Mouse (Mus musculus): Measurements from ENCODE around the gene Cytip. TPM values are rescaled to one million over a fixed set of nuclear protein-coding genes. Genes with fewer than 3 reads are reported as not detected.

Cytip gene
- total and polyA plus RNA-seq, 2 experiments from 2014 or later = 0.11 to 0.21 TPM

GRCm38 (mm10) chr2:58159121-58159520, 36.2 kb downstream of the Cytip start:
- no peaks in the 10 kb centered on the region for H3K9me3 ChIP-seq (ENCODE audit: low read length)
- WGBS = 93% methylated on average over 6 of the region's 6 CpGs
- H3K27me3 ChIP-seq (ENCODE audit: insufficient read depth, low read length) = no peaks in the 10 kb centered on the region

GRCm38 (mm10) chr2:58158539-58158938, 36.8 kb downstream of the Cytip start:
- Histone ChIP-seq H3K27ac (ENCODE audit: low read depth, low read length) (no peak overlapping the region), H3K27me3 (ENCODE audit: insufficient read depth, low read length) (no peaks in the 10 kb centered on the region), H3K4me3 (ENCODE audit: low read depth, low read length) (no peak overlapping the region), H3K4me2 (ENCODE audit: low read depth, low read length, poor library complexity, severe bottlenecking) (no peak overlapping the region), H3K4me1 (ENCODE audit: insufficient read depth, low read length) (no peaks in the 10 kb centered on the region), H3K9me3 (ENCODE audit: low read length) (no peaks in the 10 kb centered on the region), H3K36me3 (ENCODE audit: insufficient read depth, low read length) (no peaks in the 10 kb centered on the region), H3K9ac (replicated peaks; ENCODE audit: low read length, poor library complexity, severe bottlenecking) (no peak overlapping the region)
- no peak for DNase-seq (ENCODE audit: low spot score)
- ATAC-seq (ENCODE audit: low FRiP score) = no peak
- TF ChIP-seq CTCF (IDR thresholded peaks at IDR 0.05) = no peak
- WGBS = 94% methylated on average over 5 of the region's 5 CpGs

More at GRCm38 (mm10) chr2:58159121-58159520, 36.2 kb downstream of the Cytip start:
- Histone ChIP-seq H3K4me3 (ENCODE audit: low read depth, low read length) (no peak overlapping the region), H3K4me1 (ENCODE audit: insufficient read depth, low read length) (no peaks in the 10 kb centered on the region), H3K36me3 (ENCODE audit: insufficient read depth, low read length) (no peaks in the 10 kb centered on the region), H3K9ac (replicated peaks; ENCODE audit: low read length, poor library complexity, severe bottlenecking) (no peak overlapping the region), H3K27ac (ENCODE audit: low read depth, low read length) (no peak overlapping the region), H3K4me2 (ENCODE audit: low read depth, low read length, poor library complexity, severe bottlenecking) (no peak overlapping the region)
- DNase-seq (ENCODE audit: low spot score) = no peak
- TF ChIP-seq CTCF (IDR thresholded peaks at IDR 0.05) = no peak
- no peak for ATAC-seq (ENCODE audit: low FRiP score)

GRCm38 (mm10) chr2:58158107-58158506, 37.2 kb downstream of the Cytip start:
- Histone ChIP-seq H3K27me3 (ENCODE audit: insufficient read depth, low read length) (no peaks in the 10 kb centered on the region), H3K4me2 (ENCODE audit: low read depth, low read length, poor library complexity, severe bottlenecking) (no peak overlapping the region), H3K9me3 (ENCODE audit: low read length) (no peaks in the 10 kb centered on the region), H3K27ac (ENCODE audit: low read depth, low read length) (no peak overlapping the region), H3K9ac (replicated peaks; ENCODE audit: low read length, poor library complexity, severe bottlenecking) (no peak overlapping the region), H3K4me3 (ENCODE audit: low read depth, low read length) (no peak overlapping the region), H3K36me3 (ENCODE audit: insufficient read depth, low read length) (no peaks in the 10 kb centered on the region), H3K4me1 (ENCODE audit: insufficient read depth, low read length) (no peaks in the 10 kb centered on the region)
- DNase-seq (ENCODE audit: low spot score) (no peak), ATAC-seq (ENCODE audit: low FRiP score) (no peak)
- TF ChIP-seq CTCF (IDR thresholded peaks at IDR 0.05) = no peak
- WGBS = 86% methylated on average over 2 of the region's 2 CpGs

GRCm38 (mm10) chr2:58157466-58157865, 37.9 kb downstream of the Cytip start:
- Histone ChIP-seq H3K9me3 (ENCODE audit: low read length) (no peaks in the 10 kb centered on the region), H3K4me3 (ENCODE audit: low read depth, low read length) (no peak overlapping the region), H3K36me3 (ENCODE audit: insufficient read depth, low read length) (no peaks in the 10 kb centered on the region), H3K9ac (replicated peaks; ENCODE audit: low read length, poor library complexity, severe bottlenecking) (no peak overlapping the region), H3K4me1 (ENCODE audit: insufficient read depth, low read length) (no peaks in the 10 kb centered on the region), H3K4me2 (ENCODE audit: low read depth, low read length, poor library complexity, severe bottlenecking) (no peak overlapping the region), H3K27me3 (ENCODE audit: insufficient read depth, low read length) (no peaks in the 10 kb centered on the region), H3K27ac (ENCODE audit: low read depth, low read length) (no peak overlapping the region)
- 94% methylated on average over 5 of the region's 5 CpGs for WGBS
- ATAC-seq (ENCODE audit: low FRiP score) (no peak), DNase-seq (ENCODE audit: low spot score) (no peak)
- TF ChIP-seq CTCF (IDR thresholded peaks at IDR 0.05) = no peak

GRCm38 (mm10) chr2:58156495-58157392, 38.6 kb downstream of the Cytip start:
- ATAC-seq (ENCODE audit: low FRiP score) = no peak
- H3K4me3 ChIP-seq (ENCODE audit: low read depth, low read length) = no peak overlapping the region
- no peaks in the 10 kb centered on the region for H3K27me3 ChIP-seq (ENCODE audit: insufficient read depth, low read length)
- H3K9ac ChIP-seq (replicated peaks; ENCODE audit: low read length, poor library complexity, severe bottlenecking) = no peak overlapping the region
- DNase-seq (ENCODE audit: low spot score) = no peak
- no peak for TF ChIP-seq CTCF (IDR thresholded peaks at IDR 0.05)
- no peak overlapping the region for H3K27ac ChIP-seq (ENCODE audit: low read depth, low read length)
- 87% methylated on average over 5 of the region's 5 CpGs for WGBS
- no peak overlapping the region for H3K4me2 ChIP-seq (ENCODE audit: low read depth, low read length, poor library complexity, severe bottlenecking)
- H3K4me1 ChIP-seq (ENCODE audit: insufficient read depth, low read length) = no peaks in the 10 kb centered on the region
- no peaks in the 10 kb centered on the region for H3K36me3 ChIP-seq (ENCODE audit: insufficient read depth, low read length)
- H3K9me3 ChIP-seq (ENCODE audit: low read length) = no peaks in the 10 kb centered on the region

- ATAC-seq (ENCODE audit: low FRiP score) = no peak
- TF ChIP-seq CTCF (IDR thresholded peaks at IDR 0.05) = no peak
- H3K27ac ChIP-seq (ENCODE audit: low read depth, low read length) = no peak overlapping the region
- no peak for DNase-seq (ENCODE audit: low spot score)
- no peaks in the 10 kb centered on the region for H3K36me3 ChIP-seq (ENCODE audit: insufficient read depth, low read length)
- 91% methylated on average over 5 of the region's 5 CpGs for WGBS
- no peak overlapping the region for H3K4me3 ChIP-seq (ENCODE audit: low read depth, low read length)
- H3K4me1 ChIP-seq (ENCODE audit: insufficient read depth, low read length) = no peaks in the 10 kb centered on the region
- no peaks in the 10 kb centered on the region for H3K9me3 ChIP-seq (ENCODE audit: low read length)
- H3K4me2 ChIP-seq (ENCODE audit: low read depth, low read length, poor library complexity, severe bottlenecking) = no peak overlapping the region
- no peaks in the 10 kb centered on the region for H3K27me3 ChIP-seq (ENCODE audit: insufficient read depth, low read length)
- no peak overlapping the region for H3K9ac ChIP-seq (replicated peaks; ENCODE audit: low read length, poor library complexity, severe bottlenecking)
Observed at GRCm38 (mm10) chr2:58156108-58156415, 39.3 kb downstream of the Cytip start.
